Mouse (Mus musculus) embryonic facial prominence, embryonic 14.5 days (tissue): ENCODE measurements at regions not wholly inside any gene's neighbourhood (a gene's known extent, or its start where the extent isn't known, plus 50 kb on each side); places are given as distances from the start of the nearest gene placed in this dataset.
A peak's percentile ranks its signal among the peaks of the same experiment; 100 is the strongest.

Source experiments
- ATAC-seq: fragments of 200-750 bp; cut with Nextera tagmentation; 2 replicates; pipeline ENCODE4 v1.8.0; 2017; ENCODE audit warnings: low read depth, moderate number of reproducible peaks, moderate TSS enrichment
- DNase-seq: peaks from one replicate; pipeline ENCODE4 v3.0.0-alpha.2; 2015; ENCODE audit warnings: low spot score
- H3K27ac ChIP-seq: fragments of 300-500 bp; sonication (generic); replicated peaks from 2 replicates; pipeline ENCODE4 v1.5.1; 2014; ENCODE audit warnings: low read depth, mild to moderate bottlenecking, low read length, moderate library complexity
- H3K27me3 ChIP-seq: fragments of 300-500 bp; sonication (generic); replicated peaks from 2 replicates; pipeline ENCODE4 v1.6.1; 2014; ENCODE audit warnings: low read length; ENCODE audit not compliant: control insufficient read depth, insufficient read depth
- H3K36me3 ChIP-seq: fragments of 300-500 bp; sonication (generic); 2 replicates; pipeline ENCODE4 v1.6.1; 2014; ENCODE audit warnings: low read length, mixed read lengths; ENCODE audit not compliant: control insufficient read depth, insufficient read depth
- H3K4me1 ChIP-seq: fragments of 300-500 bp; sonication (generic); 2 replicates; pipeline ENCODE4 v1.6.1; 2014; ENCODE audit warnings: antibody characterized with exemption, low read length; ENCODE audit not compliant: control insufficient read depth, insufficient read depth
- H3K4me2 ChIP-seq: fragments of 300-500 bp; sonication (generic); 2 replicates; pipeline ENCODE4 v1.6.1; 2014; ENCODE audit warnings: low read depth, mild to moderate bottlenecking, low read length, moderate library complexity, mixed read lengths
- H3K4me3 ChIP-seq: fragments of 300-500 bp; sonication (generic); 2 replicates; pipeline ENCODE4 v1.5.1; 2014; ENCODE audit warnings: low read depth, mild to moderate bottlenecking, low read length
- H3K9ac ChIP-seq: fragments of 300-500 bp; sonication (generic); 2 replicates; pipeline ENCODE4 v1.6.1; 2014; ENCODE audit warnings: low read depth, mild to moderate bottlenecking, low read length, moderate library complexity, mixed read lengths
- H3K9me3 ChIP-seq: fragments of 300-500 bp; sonication (generic); 2 replicates; pipeline ENCODE4 v1.6.1; 2016; ENCODE audit warnings: low read length; ENCODE audit not compliant: control insufficient read depth
- WGBS: fragments of 180-500 bp; shearing (Covaris S2); extraction: QIAGEN DNeasy Blood & Tissue Kit; methylation state at CpG from one replicate; pipeline ENCODE4 v1.1.7; 2014; 5-methylcytosine and 5-hydroxymethylcytosine counted together

GRCm38 (mm10) chr4:105656071-105656655 is 133.5 kb upstream of the Gm12728 start:
- peak; percentile 86 for ATAC-seq
- Histone ChIP-seq H3K4me1 (0 out of 2 replicates have a peak, but pooled peaks cover 3% of the 10 kb centered on the region), H3K36me3 (no peaks in the 10 kb centered on the region), H3K9me3 (no peaks in the 10 kb centered on the region), H3K4me3 (no peak overlapping the region), H3K27ac (no peak overlapping the region), H3K9ac (no peak overlapping the region), H3K4me2 (no peak overlapping the region), H3K27me3 (no peaks in the 10 kb centered on the region)
- DNase-seq = peak; percentile 85
- 36% methylated on average over 5 of the region's 5 CpGs for WGBS

GRCm38 (mm10) chr4:105658581-105658980 is 131.1 kb upstream of the Gm12728 start:
- WGBS = 40% methylated on average over 3 of the region's 3 CpGs
- no peak overlapping the region for H3K4me2 ChIP-seq
- H3K27ac ChIP-seq = no peak overlapping the region

GRCm38 (mm10) chr4:105676690-105677089 is 113.0 kb upstream of the Gm12728 start:
- Histone ChIP-seq H3K4me3 (no peak overlapping the region), H3K36me3 (no peaks in the 10 kb centered on the region), H3K4me2 (no peak overlapping the region), H3K4me1 (no peaks in the 10 kb centered on the region), H3K27ac (no peak overlapping the region), H3K27me3 (no peaks in the 10 kb centered on the region), H3K9ac (no peak overlapping the region), H3K9me3 (no peaks in the 10 kb centered on the region)
- ATAC-seq (peak; percentile 62; the same call in 1 of the 2 replicates), DNase-seq (peak; percentile 57)
- 68% methylated on average over 1 of the region's 1 CpGs for WGBS

More at GRCm38 (mm10) chr4:105658581-105658980, 131.1 kb upstream of the Gm12728 start:
- ATAC-seq (no peak), DNase-seq (no peak)
- H3K27me3 ChIP-seq = no peaks in the 10 kb centered on the region
- no peaks in the 10 kb centered on the region for H3K36me3 ChIP-seq
- no peak overlapping the region for H3K4me3 ChIP-seq
- H3K9me3 ChIP-seq = no peaks in the 10 kb centered on the region
- peaks cover 6% of the 10 kb centered on the region; the same call in 1 of the 2 replicates for H3K4me1 ChIP-seq
- H3K9ac ChIP-seq = no peak overlapping the region

GRCm38 (mm10) chr4:105690716-105691115 is 99.0 kb upstream of the Gm12728 start:
- H3K36me3 ChIP-seq = no peaks in the 10 kb centered on the region
- H3K27me3 ChIP-seq = no peaks in the 10 kb centered on the region
- H3K9ac ChIP-seq = no peak overlapping the region
- no peaks in the 10 kb centered on the region for H3K9me3 ChIP-seq
- no peak for DNase-seq
- H3K4me2 ChIP-seq = no peak overlapping the region
- H3K4me1 ChIP-seq = peaks cover 15% of the 10 kb centered on the region; the same call in 1 of the 2 replicates
- H3K27ac ChIP-seq = 0 out of 2 replicates have a peak overlapping the region, but pooled peaks have one; percentile 1
- H3K4me3 ChIP-seq = no peak overlapping the region
- ATAC-seq = no peak
- WGBS = 44% methylated on average over 3 of the region's 3 CpGs

- Histone ChIP-seq H3K9ac (no peak overlapping the region), H3K27ac (no peak overlapping the region), H3K27me3 (no peaks in the 10 kb centered on the region), H3K4me3 (no peak overlapping the region), H3K9me3 (no peaks in the 10 kb centered on the region), H3K4me2 (no peak overlapping the region), H3K4me1 (peaks cover 19% of the 10 kb centered on the region), H3K36me3 (no peaks in the 10 kb centered on the region)
- 86% methylated on average over 4 of the region's 4 CpGs for WGBS
- no peak for ATAC-seq
- no peak for DNase-seq
These were observed 97.3 kb upstream of the Gm12728 start for GRCm38 (mm10) chr4:105692380-105692779.

- Histone ChIP-seq H3K27ac (no peak overlapping the region), H3K4me2 (no peak overlapping the region), H3K4me3 (no peak overlapping the region), H3K9me3 (no peaks in the 10 kb centered on the region), H3K27me3 (no peaks in the 10 kb centered on the region), H3K36me3 (no peaks in the 10 kb centered on the region), H3K4me1 (peaks cover 6% of the 10 kb centered on the region; the same call in 1 of the 2 replicates), H3K9ac (no peak overlapping the region)
- no peak for DNase-seq
- ATAC-seq = no peak
- 45% methylated on average over 2 of the region's 2 CpGs for whole genome bisulfite sequencing
These were observed 93.8 kb upstream of the Gm12728 start for GRCm38 (mm10) chr4:105695895-105696294.

- ATAC-seq (no peak), DNase-seq (no peak)
- no peaks in the 10 kb centered on the region for H3K9me3 ChIP-seq
- 74% methylated on average over 4 of the region's 4 CpGs for WGBS
- H3K9ac ChIP-seq = no peak overlapping the region
- peaks cover 6% of the 10 kb centered on the region; the same call in 1 of the 2 replicates for H3K4me1 ChIP-seq
- H3K4me2 ChIP-seq = no peak overlapping the region
- H3K27ac ChIP-seq = no peak overlapping the region
- no peak overlapping the region for H3K4me3 ChIP-seq
- H3K36me3 ChIP-seq = no peaks in the 10 kb centered on the region
- H3K27me3 ChIP-seq = no peaks in the 10 kb centered on the region
These were observed 92.5 kb upstream of the Gm12728 start for GRCm38 (mm10) chr4:105697123-105697522.

- WGBS = 57% methylated on average over 3 of the region's 3 CpGs
- no peak for DNase-seq
- H3K36me3 ChIP-seq = no peaks in the 10 kb centered on the region
- H3K9me3 ChIP-seq = no peaks in the 10 kb centered on the region
- H3K4me3 ChIP-seq = no peak overlapping the region
- no peak overlapping the region for H3K4me2 ChIP-seq
- H3K9ac ChIP-seq = no peak overlapping the region
- peaks cover 8% of the 10 kb centered on the region; the same call in 1 of the 2 replicates for H3K4me1 ChIP-seq
- H3K27ac ChIP-seq = no peak overlapping the region
- no peak for ATAC-seq
- no peaks in the 10 kb centered on the region for H3K27me3 ChIP-seq
These were observed 87.6 kb upstream of the Gm12728 start for GRCm38 (mm10) chr4:105702036-105702435.

- Histone ChIP-seq H3K4me3 (no peak overlapping the region), H3K27ac (no peak overlapping the region), H3K4me2 (no peak overlapping the region), H3K9me3 (no peaks in the 10 kb centered on the region), H3K4me1 (0 out of 2 replicates have a peak, but pooled peaks cover 3% of the 10 kb centered on the region), H3K27me3 (no peaks in the 10 kb centered on the region), H3K9ac (no peak overlapping the region), H3K36me3 (no peaks in the 10 kb centered on the region)
- WGBS = 74% methylated on average over 3 of the region's 3 CpGs
- ATAC-seq (no peak), DNase-seq (no peak)
These were observed 86.3 kb upstream of the Gm12728 start for GRCm38 (mm10) chr4:105703408-105703807.
